Mouse (Mus musculus) layer of hippocampus, postnatal 14 days (tissue): ENCODE data around the gene Arl2bp. TPM values are rescaled to one million over a fixed set of nuclear protein-coding genes. Genes with fewer than 3 reads are reported as not detected.

Source experiments
- total RNA-seq, 2 experiments: library from RNA; stranded (reverse); gene quantifications; 2 replicates each; pipeline ENCODE4 v1.2.3; 2021

The Arl2bp gene
- total RNA-seq, 2 experiments from 2014 or later, result 152 to 167 TPM

Other genes with a start within 250 kb of the Arl2bp start
- under 1 TPM; 0.35 to 0.45 TPM for gene Nlrc5, start 232.2 kb upstream of the Arl2bp start, total RNA-seq
- 10 to 100 TPM; 53.2 to 67.5 TPM for gene Cpne2, start 133.6 kb upstream of the Arl2bp start, total RNA-seq
- 10 to 100 TPM; 30.5 to 34.3 TPM for gene Rspry1, start 64.7 kb upstream of the Arl2bp start, total RNA-seq
- gene Fam192a, start 64.6 kb upstream of the Arl2bp start, total RNA-seq, result 10 to 100 TPM; 42.1 to 44.5 TPM
- 10 to 100 TPM; 60.7 to 66.1 TPM for gene Pllp, start 29.7 kb downstream of the Arl2bp start, total RNA-seq
- under 1 TPM; 0.17 to 0.18 TPM for gene Ccl22, start 79.0 kb downstream of the Arl2bp start, total RNA-seq
- gene Cx3cl1, start 105.4 kb downstream of the Arl2bp start, total RNA-seq, result 100 to 1,000 TPM; 458 to 482 TPM
- gene Ccl17, start 143.9 kb downstream of the Arl2bp start, total RNA-seq, result 10 to 100 TPM in 1 of 2 experiments, 1 to 10 TPM in 1; 7.3 to 11.1 TPM
- gene Coq9, start 171.7 kb downstream of the Arl2bp start, total RNA-seq, result 10 to 100 TPM; 80.7 to 97.6 TPM
- 10 to 100 TPM; 76.1 to 88.0 TPM for gene Ciapin1, start 171.8 kb downstream of the Arl2bp start, total RNA-seq
- gene Polr2c, start 190.8 kb downstream of the Arl2bp start, total RNA-seq, result 10 to 100 TPM; 50.0 to 57.8 TPM
- 10 to 100 TPM; 50.2 to 54.1 TPM for gene Dok4, start 209.7 kb downstream of the Arl2bp start, total RNA-seq